Mouse (Mus musculus) kidney, embryonic 16.5 days (tissue): ENCODE results near the gene Tacc3. TPM values are rescaled to one million over a fixed set of nuclear protein-coding genes. Genes with fewer than 3 reads are reported as not detected.

Experiments
- ATAC-seq: fragments of 200-750 bp; cut with Nextera tagmentation; 2 replicates; pipeline ENCODE4 v1.8.0; 2017; ENCODE audit warnings: moderate TSS enrichment; ENCODE audit not compliant: low FRiP score, low TSS enrichment
- H3K27ac ChIP-seq: fragments of 300-500 bp; sonication (generic); 2 replicates; pipeline ENCODE4 v1.5.1; 2014; ENCODE audit warnings: low read length
- H3K27me3 ChIP-seq: fragments of 300-500 bp; sonication (generic); 2 replicates; pipeline ENCODE4 v1.6.1; 2014; ENCODE audit warnings: low read length, control low read depth, mixed read lengths; ENCODE audit not compliant: insufficient read depth
- H3K36me3 ChIP-seq: fragments of 300-500 bp; sonication (generic); 2 replicates; pipeline ENCODE4 v1.6.1; 2014; ENCODE audit warnings: low read length, control low read depth, mixed read lengths; ENCODE audit not compliant: insufficient read depth
- H3K4me1 ChIP-seq: fragments of 300-500 bp; sonication (generic); 2 replicates; pipeline ENCODE4 v1.6.1; 2014; ENCODE audit warnings: low read length, control low read depth, mixed read lengths; ENCODE audit not compliant: insufficient read depth
- H3K4me2 ChIP-seq: fragments of 300-500 bp; sonication (generic); replicated peaks from 2 replicates; pipeline ENCODE4 v1.6.1; 2014; ENCODE audit warnings: low read depth, low read length
- H3K4me3 ChIP-seq: fragments of 300-500 bp; sonication (generic); 2 replicates; pipeline ENCODE4 v1.5.1; 2014; ENCODE audit warnings: mild to moderate bottlenecking, low read length
- H3K9ac ChIP-seq: fragments of 300-500 bp; sonication (generic); replicated peaks from 2 replicates; pipeline ENCODE4 v1.6.1; 2014; ENCODE audit warnings: low read length
- H3K9me3 ChIP-seq: fragments of 300-500 bp; sonication (generic); 2 replicates; pipeline ENCODE4 v1.6.1; 2016; ENCODE audit warnings: low read length, control low read depth
- WGBS: fragments of 180-500 bp; shearing (Covaris S2); extraction: QIAGEN DNeasy Blood & Tissue Kit; methylation state at CpG from one replicate; pipeline ENCODE4 v1.1.7; 2014; 5-methylcytosine and 5-hydroxymethylcytosine counted together
- polyA plus RNA-seq: library from polyadenylated mRNA; unstranded; fragments of >200 nt; fragmentation: Nextera tagmentation; extraction: Ambion mirVana; gene quantifications from 2 replicates; pipeline ENCODE4 v1.2.1, GENCODE M21; 2015

Gene Tacc3
- polyA plus RNA-seq, 1 experiment from 2014 or later = 186 TPM

DNA sequence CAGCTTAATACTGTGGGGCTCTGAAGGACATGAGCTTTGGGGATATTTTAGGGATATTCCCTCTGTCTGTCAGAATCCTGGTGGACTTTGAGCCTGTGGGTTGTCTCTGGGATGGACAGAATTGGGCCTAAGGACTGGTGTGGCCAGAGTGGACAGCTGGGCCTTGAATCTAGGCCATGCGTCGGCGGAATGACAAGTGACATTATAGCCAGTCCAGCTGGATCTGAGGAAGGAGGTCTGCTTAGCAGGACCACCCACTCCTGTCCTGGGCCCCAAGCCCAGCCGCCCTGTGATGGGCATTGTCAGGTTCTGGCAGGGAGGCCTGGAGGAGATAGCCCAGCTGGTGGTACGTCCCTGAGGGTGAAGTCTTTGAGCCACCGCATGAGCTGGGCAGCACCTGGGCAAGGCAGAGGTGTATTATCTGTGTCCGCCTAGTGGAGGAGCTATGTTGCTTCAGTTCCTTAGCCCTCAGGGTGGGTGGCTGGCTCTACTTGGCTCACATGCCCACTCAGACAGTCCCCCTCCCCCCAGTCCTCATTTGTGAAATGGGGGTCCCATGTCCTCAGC lies 68.2 kb downstream of the Tacc3 start:
- Histone ChIP-seq H3K36me3 (0 out of 2 replicates have a peak, but pooled peaks cover 2% of the 10 kb centered on the region), H3K4me2 (no peak overlapping the region), H3K27ac (no peak overlapping the region), H3K9me3 (no peaks in the 10 kb centered on the region), H3K27me3 (peaks cover 15% of the 10 kb centered on the region), H3K4me1 (peaks cover 29% of the 10 kb centered on the region), H3K4me3 (no peak overlapping the region), H3K9ac (no peak overlapping the region)
- 75% methylated on average over 7 of the region's 7 CpGs for WGBS
- ATAC-seq = no peak

GRCm38 (mm10) chr5:33726891-33727290 lies 69.0 kb downstream of the Tacc3 start:
- Histone ChIP-seq H3K36me3 (0 out of 2 replicates have a peak, but pooled peaks cover 4% of the 10 kb centered on the region), H3K9ac (no peak overlapping the region), H3K27me3 (peaks cover 15% of the 10 kb centered on the region), H3K4me3 (no peak overlapping the region), H3K4me2 (no peak overlapping the region), H3K4me1 (peaks cover 27% of the 10 kb centered on the region), H3K9me3 (no peaks in the 10 kb centered on the region), H3K27ac (no peak overlapping the region)
- ATAC-seq = no peak
- WGBS = 75% methylated on average over 1 of the region's 1 CpGs

Other genes with a start within 250 kb of the Tacc3 start
- gene Nkx1-1, start 224.2 kb upstream of the Tacc3 start, polyA plus RNA-seq = not detected in 2 replicates
- 62.6 and 65.7 TPM in 2 replicates for gene Fam53a, start 28.5 kb upstream of the Tacc3 start, polyA plus RNA-seq
- 0.29 and 0.58 TPM in 2 replicates for gene Gm9903, start 28.2 kb upstream of the Tacc3 start, polyA plus RNA-seq
- gene Slbp, start 5.6 kb upstream of the Tacc3 start, polyA plus RNA-seq = 227 and 228 TPM in 2 replicates
- gene Tmem129, start 288 bp downstream of the Tacc3 start, polyA plus RNA-seq = 48.5 and 50.8 TPM in 2 replicates
- gene Fgfr3, start 63.5 kb downstream of the Tacc3 start, polyA plus RNA-seq = 19.1 and 21.9 TPM in 2 replicates
- 47.0 and 49.5 TPM in 2 replicates for gene Letm1, start 124.7 kb downstream of the Tacc3 start, polyA plus RNA-seq
- gene Nsd2, start 162.6 kb downstream of the Tacc3 start, polyA plus RNA-seq = 40.2 and 46.6 TPM in 2 replicates